Mouse (Mus musculus): ENCODE results near the gene Scn2b. TPM values are rescaled to one million over a fixed set of nuclear protein-coding genes. Genes with fewer than 3 reads are reported as not detected.

The Scn2b gene
- polyA plus RNA-seq, 1 experiment, result 0.39 TPM

- Histone ChIP-seq H3K4me3 (replicated peaks; ENCODE audit: extremely low read depth, low read depth, low read length) (no peak overlapping the region), H3K4me1 (ENCODE audit: control insufficient read depth, insufficient read depth, low read length) (no peaks in the 10 kb centered on the region)
- WGBS, result 37% methylated on average over 10 of the region's 10 CpGs
- DNase-seq, result no peak
- TF ChIP-seq CTCF (IDR thresholded peaks at IDR 0.05; ENCODE audit: insufficient read depth, low read length) (no peak), POLR2A (IDR thresholded peaks at IDR 0.05; ENCODE audit: borderline replicate concordance, extremely low read depth, low read depth, low read length) (no peak)
These were observed 970 bp downstream of the Scn2b start for GRCm38 (mm10) chr9:45118552-45118951.

GRCm38 (mm10) chr9:45119316-45119953 is 1.9 kb downstream of the Scn2b start:
- Histone ChIP-seq H3K4me3 (replicated peaks; ENCODE audit: extremely low read depth, low read depth, low read length) (no peak overlapping the region), H3K4me1 (ENCODE audit: control insufficient read depth, insufficient read depth, low read length) (no peaks in the 10 kb centered on the region)
- no peak for TF ChIP-seq CTCF (IDR thresholded peaks at IDR 0.05; ENCODE audit: insufficient read depth, low read length)
- TF ChIP-seq POLR2A (IDR thresholded peaks at IDR 0.05; ENCODE audit: borderline replicate concordance, extremely low read depth, low read depth, low read length), result no peak
- no peak for DNase-seq
- WGBS, result 88% methylated on average over 8 of the region's 8 CpGs

DNA sequence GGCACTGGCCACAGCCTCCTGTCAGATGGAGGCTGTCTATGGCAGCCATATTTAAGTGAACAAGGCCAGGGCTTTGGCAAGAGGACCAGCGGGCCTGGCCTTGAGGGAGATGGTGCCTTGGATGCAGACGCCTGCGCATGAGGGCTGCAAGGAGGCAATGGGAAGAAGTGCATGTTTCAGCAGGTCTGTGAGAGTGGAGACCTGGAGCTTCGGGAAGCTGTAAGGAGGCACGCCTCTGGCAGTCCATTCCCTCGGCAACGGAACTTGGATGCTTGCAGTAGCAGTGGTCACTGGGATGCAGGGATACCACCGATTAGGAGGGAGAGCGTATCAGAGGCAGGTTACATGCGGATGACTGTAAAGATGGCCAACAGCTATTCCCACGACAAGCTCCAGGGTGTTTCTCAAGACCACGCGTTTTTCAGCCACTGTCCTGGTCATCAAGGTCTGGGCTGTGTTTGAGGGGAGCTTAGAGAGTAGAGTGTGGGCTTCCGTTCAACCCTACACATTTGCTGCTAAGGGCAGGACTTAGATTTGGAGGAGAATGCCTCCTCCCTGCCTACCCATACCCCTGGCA is 2.5 kb downstream of the Scn2b start:
- DNase-seq, result no peak
- 87% methylated on average over 14 of the region's 14 CpGs for WGBS
- TF ChIP-seq CTCF (IDR thresholded peaks at IDR 0.05; ENCODE audit: insufficient read depth, low read length) (no peak), POLR2A (IDR thresholded peaks at IDR 0.05; ENCODE audit: borderline replicate concordance, extremely low read depth, low read depth, low read length) (no peak)
- Histone ChIP-seq H3K4me1 (ENCODE audit: control insufficient read depth, insufficient read depth, low read length) (no peaks in the 10 kb centered on the region), H3K4me3 (replicated peaks; ENCODE audit: extremely low read depth, low read depth, low read length) (no peak overlapping the region)

- TF ChIP-seq POLR2A (IDR thresholded peaks at IDR 0.05; ENCODE audit: borderline replicate concordance, extremely low read depth, low read depth, low read length) (no peak), CTCF (IDR thresholded peaks at IDR 0.05; ENCODE audit: insufficient read depth, low read length) (no peak)
- no peaks in the 10 kb centered on the region for H3K4me1 ChIP-seq (ENCODE audit: control insufficient read depth, insufficient read depth, low read length)
- H3K4me3 ChIP-seq (replicated peaks; ENCODE audit: extremely low read depth, low read depth, low read length), result no peak overlapping the region
- DNase-seq, result no peak
- 90% methylated on average over 6 of the region's 6 CpGs for WGBS
These were observed 3.0 kb downstream of the Scn2b start for GRCm38 (mm10) chr9:45120567-45120966.

- Histone ChIP-seq H3K4me3 (replicated peaks; ENCODE audit: extremely low read depth, low read depth, low read length) (no peak overlapping the region), H3K4me1 (ENCODE audit: control insufficient read depth, insufficient read depth, low read length) (no peaks in the 10 kb centered on the region)
- no peak for DNase-seq
- TF ChIP-seq POLR2A (IDR thresholded peaks at IDR 0.05; ENCODE audit: borderline replicate concordance, extremely low read depth, low read depth, low read length) (no peak), CTCF (IDR thresholded peaks at IDR 0.05; ENCODE audit: insufficient read depth, low read length) (no peak)
- 60% methylated on average over 6 of the region's 6 CpGs for WGBS
These were observed 3.4 kb downstream of the Scn2b start for GRCm38 (mm10) chr9:45121001-45121400.

DNA sequence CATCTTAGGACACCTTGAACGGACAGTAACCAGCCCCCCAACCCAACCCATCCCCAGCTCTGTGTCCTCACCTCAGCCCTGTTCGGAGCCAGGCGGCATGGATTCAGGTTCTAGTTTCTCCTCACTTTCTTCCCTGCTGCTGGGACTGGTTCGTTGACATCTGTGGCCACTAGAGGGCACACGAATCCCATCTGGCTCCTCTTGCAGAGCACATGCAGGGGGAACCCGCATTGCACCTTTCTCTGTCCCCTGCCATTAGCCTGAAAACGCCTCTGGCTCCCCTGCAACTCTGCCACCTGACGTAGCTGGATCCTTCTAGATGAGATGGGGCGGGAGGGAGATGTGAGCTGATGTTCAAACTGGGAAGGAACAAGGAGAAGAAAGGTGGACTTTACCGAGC is 4.2 kb downstream of the Scn2b start:
- no peaks in the 10 kb centered on the region for H3K4me1 ChIP-seq (ENCODE audit: control insufficient read depth, insufficient read depth, low read length)
- peak; percentile 71 for DNase-seq
- peak; percentile 96 for TF ChIP-seq CTCF (IDR thresholded peaks at IDR 0.05; ENCODE audit: insufficient read depth, low read length)
- TF ChIP-seq POLR2A (IDR thresholded peaks at IDR 0.05; ENCODE audit: borderline replicate concordance, extremely low read depth, low read depth, low read length), result no peak
- no peak overlapping the region for H3K4me3 ChIP-seq (replicated peaks; ENCODE audit: extremely low read depth, low read depth, low read length)
- WGBS, result 4% methylated on average over 10 of the region's 10 CpGs

DNA sequence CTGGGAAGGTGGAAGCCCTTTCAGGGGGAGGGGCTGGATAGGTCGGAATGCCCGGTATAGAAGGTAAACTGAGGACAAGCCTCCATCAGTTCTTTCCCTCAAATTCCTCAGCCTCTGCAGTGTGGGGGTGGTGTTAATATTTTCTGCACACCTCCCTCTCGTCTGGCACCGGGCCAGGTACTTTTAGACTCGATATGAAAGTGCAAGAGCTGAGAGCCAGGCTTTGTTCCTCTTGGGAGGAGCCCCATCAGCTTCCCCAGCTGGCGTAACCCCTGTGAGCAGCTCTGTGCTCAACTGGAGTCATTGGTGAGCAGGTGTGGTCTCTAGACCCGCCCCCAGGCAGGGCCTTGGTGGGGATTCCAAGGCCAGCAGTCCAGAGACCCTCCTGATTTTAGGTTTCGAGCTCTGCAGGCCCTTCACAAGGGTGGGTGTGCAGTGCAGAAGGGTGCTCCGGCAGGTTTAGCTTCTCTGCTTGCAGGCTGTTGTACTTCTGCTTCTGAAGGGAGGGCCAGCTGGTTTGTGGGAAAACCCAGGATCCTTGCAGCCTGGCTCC is 4.7 kb downstream of the Scn2b start:
- peak; percentile 56 for DNase-seq
- whole genome bisulfite sequencing, result 15% methylated on average over 9 of the region's 9 CpGs
- TF ChIP-seq CTCF (IDR thresholded peaks at IDR 0.05; ENCODE audit: insufficient read depth, low read length), result no peak
- no peak for TF ChIP-seq POLR2A (IDR thresholded peaks at IDR 0.05; ENCODE audit: borderline replicate concordance, extremely low read depth, low read depth, low read length)
- no peak overlapping the region for H3K4me3 ChIP-seq (replicated peaks; ENCODE audit: extremely low read depth, low read depth, low read length)
- H3K4me1 ChIP-seq (ENCODE audit: control insufficient read depth, insufficient read depth, low read length), result no peaks in the 10 kb centered on the region

DNA sequence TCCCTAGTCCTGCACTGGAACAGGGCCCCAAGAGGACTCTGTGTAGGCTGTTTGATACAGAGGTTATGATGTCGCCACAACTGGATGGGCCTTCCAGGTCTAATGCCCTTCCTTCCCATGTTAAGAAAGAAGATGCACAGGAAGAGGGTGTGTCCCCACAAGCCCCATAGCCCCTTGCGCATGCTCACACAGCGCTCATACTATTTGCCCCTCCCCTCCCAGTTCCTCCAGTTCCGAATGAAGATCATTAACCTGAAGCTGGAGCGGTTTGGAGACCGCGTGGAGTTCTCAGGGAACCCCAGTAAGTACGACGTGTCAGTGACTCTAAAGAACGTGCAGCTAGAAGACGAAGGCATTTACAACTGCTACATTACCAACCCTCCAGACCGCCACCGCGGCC is 7.6 kb downstream of the Scn2b start:
- WGBS, result 88% methylated on average over 14 of the region's 14 CpGs
- no peak for TF ChIP-seq CTCF (IDR thresholded peaks at IDR 0.05; ENCODE audit: insufficient read depth, low read length)
- TF ChIP-seq POLR2A (IDR thresholded peaks at IDR 0.05; ENCODE audit: borderline replicate concordance, extremely low read depth, low read depth, low read length), result no peak
- H3K4me3 ChIP-seq (replicated peaks; ENCODE audit: extremely low read depth, low read depth, low read length), result no peak overlapping the region
- DNase-seq, result no peak
- H3K4me1 ChIP-seq (ENCODE audit: control insufficient read depth, insufficient read depth, low read length), result no peaks in the 10 kb centered on the region

- H3K4me3 ChIP-seq (replicated peaks; ENCODE audit: extremely low read depth, low read depth, low read length), result no peak overlapping the region
- 44% methylated on average over 7 of the region's 7 CpGs for WGBS
- DNase-seq, result no peak
These were observed 9.4 kb downstream of the Scn2b start for GRCm38 (mm10) chr9:45126941-45127340.

GRCm38 (mm10) chr9:45130119-45130518 is 12.5 kb downstream of the Scn2b start:
- TF ChIP-seq POLR2A (IDR thresholded peaks at IDR 0.05; ENCODE audit: borderline replicate concordance, extremely low read depth, low read depth, low read length), result no peak
- no peak for TF ChIP-seq CTCF (IDR thresholded peaks at IDR 0.05; ENCODE audit: insufficient read depth, low read length)
- no peak for DNase-seq
- H3K4me3 ChIP-seq (replicated peaks; ENCODE audit: extremely low read depth, low read depth, low read length), result no peak overlapping the region
- 78% methylated on average over 3 of the region's 3 CpGs for WGBS
- H3K4me1 ChIP-seq (ENCODE audit: control insufficient read depth, insufficient read depth, low read length), result no peaks in the 10 kb centered on the region

More at GRCm38 (mm10) chr9:45126941-45127340, 9.4 kb downstream of the Scn2b start:
- TF ChIP-seq CTCF (IDR thresholded peaks at IDR 0.05; ENCODE audit: insufficient read depth, low read length) (no peak), POLR2A (IDR thresholded peaks at IDR 0.05; ENCODE audit: borderline replicate concordance, extremely low read depth, low read depth, low read length) (no peak)
- no peaks in the 10 kb centered on the region for H3K4me1 ChIP-seq (ENCODE audit: control insufficient read depth, insufficient read depth, low read length)

Data from lung, adult 2 months (tissue).